In the genomic region with DNA sequence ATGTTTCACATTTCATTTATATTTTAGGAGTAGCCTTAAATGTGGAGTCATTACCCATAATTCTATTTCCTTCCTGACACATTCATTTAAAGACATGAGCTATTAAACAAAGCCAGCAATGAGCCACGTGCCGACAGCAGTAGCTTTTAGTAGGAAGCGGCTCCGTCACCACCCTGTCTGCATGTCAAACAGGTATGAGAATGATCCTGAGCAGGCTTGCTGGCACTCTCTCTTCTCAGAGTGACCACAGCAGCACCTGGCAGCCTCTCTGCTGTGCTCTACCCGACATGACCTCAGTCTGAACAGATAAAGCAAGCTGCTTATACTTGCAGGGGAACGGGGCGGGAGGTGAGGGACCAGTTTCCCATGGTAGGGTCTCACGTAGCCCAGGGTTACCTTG, we compare ENCODE assay signal across 14 mouse cellular contexts. TPM values are rescaled to one million over a fixed set of nuclear protein-coding genes. Genes with fewer than 3 reads are reported as not detected.
DNase-seq lines count a peak whose midpoint lies in the region; ATAC-seq and TF ChIP-seq lines count a peak whose summit lies in the region.
"Had no signal": no experiment of that assay in that cellular context is flagged by ENCODE, and none has a peak within 500 bp of the region (broad histone marks: within the 10 kb centered on the region; RNA-seq: fewer than 3 reads in every experiment).

No protein-coding gene starts in this region.

- 0 out of 2 replicates have a peak, but pooled peaks cover 2% of the 10 kb centered on the region for H3K36me3 ChIP-seq in hindbrain, embryonic 10.5 days
- H3K36me3 ChIP-seq in hindbrain, embryonic 11.5 days (ENCODE audit: control insufficient read depth, insufficient read depth, low read length) = no peaks in the 10 kb centered on the region
- H3K36me3 ChIP-seq in ES-E14 (ENCODE audit: control insufficient read depth, insufficient read depth, low read length, poor library complexity, severe bottlenecking) = no peaks in the 10 kb centered on the region
- H3K36me3 ChIP-seq in heart, postnatal 0 days (replicated peaks; ENCODE audit: control insufficient read depth, insufficient read depth, low read length) = no peaks in the 10 kb centered on the region
- H3K36me3 ChIP-seq: embryonic facial prominence, embryonic 13.5 days; limb, embryonic 12.5 days had no signal

- 77% methylated on average over 8 of the region's 8 CpGs for WGBS in hindbrain, embryonic 10.5 days
- WGBS in hindbrain, embryonic 11.5 days = 74% methylated on average over 8 of the region's 8 CpGs
- WGBS in heart, postnatal 0 days = 18% methylated on average over 8 of the region's 8 CpGs

- H3K4me3 ChIP-seq in hindbrain, embryonic 10.5 days = no peak overlapping the region
- H3K4me3 ChIP-seq in hindbrain, embryonic 11.5 days (ENCODE audit: low read depth, low read length) = no peak overlapping the region
- H3K4me3 ChIP-seq in ES-E14 (ENCODE audit: insufficient read depth in 1 of 2, low read depth in 1 of 2, low read length in 2 of 2, poor library complexity in 1 of 2, severe bottlenecking in 1 of 2) = no peak overlapping the region
- no peak overlapping the region for H3K4me3 ChIP-seq in heart, postnatal 0 days (ENCODE audit: low read depth, low read length)
- H3K4me3 ChIP-seq: embryonic facial prominence, embryonic 13.5 days; forebrain, embryonic 13.5 days; limb, embryonic 12.5 days had no signal

- no peak for TF ChIP-seq CTCF in heart, postnatal 0 days (IDR thresholded peaks at IDR 0.05; ENCODE audit: low read depth)

- ATAC-seq in hindbrain, embryonic 11.5 days (ENCODE audit: low FRiP score) = no peak
- ATAC-seq in heart, postnatal 0 days (ENCODE audit: insufficient read depth, low read depth) = peak; percentile 85
- ATAC-seq: forebrain, embryonic 13.5 days; intestine, postnatal 0 days; liver, postnatal 0 days had no signal

- peak; percentile 42; the same call in 1 of the 2 replicates for TF ChIP-seq EP300 in heart, postnatal 0 days (IDR thresholded peaks at IDR 0.05; ENCODE audit: low read depth)

- H3K27me3 ChIP-seq in hindbrain, embryonic 10.5 days (ENCODE audit: insufficient read depth, poor library complexity, severe bottlenecking) = no peaks in the 10 kb centered on the region
- H3K27me3 ChIP-seq in hindbrain, embryonic 11.5 days (ENCODE audit: control insufficient read depth, insufficient read depth, low read length) = no peaks in the 10 kb centered on the region
- H3K27me3 ChIP-seq in heart, postnatal 0 days (ENCODE audit: control insufficient read depth, insufficient read depth, low read length) = no peaks in the 10 kb centered on the region
- H3K27me3 ChIP-seq: embryonic facial prominence, embryonic 13.5 days; forebrain, embryonic 13.5 days; limb, embryonic 12.5 days had no signal

- no peak overlapping the region for H3K9ac ChIP-seq in hindbrain, embryonic 11.5 days (ENCODE audit: low read depth, low read length)
- peak overlapping the region; percentile 47; the same call in 1 of the 2 replicates for H3K9ac ChIP-seq in ES-E14 (ENCODE audit: insufficient read depth, low read depth, low read length, poor library complexity, severe bottlenecking)
- H3K9ac ChIP-seq in heart, postnatal 0 days (replicated peaks; ENCODE audit: low read depth, low read length) = no peak overlapping the region
- H3K9ac ChIP-seq: embryonic facial prominence, embryonic 13.5 days; forebrain, embryonic 13.5 days; limb, embryonic 12.5 days; liver, postnatal 0 days had no signal

- H3K9me3 ChIP-seq in hindbrain, embryonic 10.5 days = no peaks in the 10 kb centered on the region
- H3K9me3 ChIP-seq in hindbrain, embryonic 11.5 days (ENCODE audit: control insufficient read depth, low read length) = no peaks in the 10 kb centered on the region
- H3K9me3 ChIP-seq in ES-E14 (ENCODE audit: control insufficient read depth, insufficient read depth, low read depth, low read length) = no peaks in the 10 kb centered on the region
- H3K9me3 ChIP-seq in heart, postnatal 0 days (replicated peaks; ENCODE audit: control insufficient read depth, low read length) = no peaks in the 10 kb centered on the region
- H3K9me3 ChIP-seq: embryonic facial prominence, embryonic 13.5 days; forebrain, embryonic 13.5 days; limb, embryonic 12.5 days had no signal

- H3K4me2 ChIP-seq in hindbrain, embryonic 11.5 days (replicated peaks; ENCODE audit: low read depth, low read length) = no peak overlapping the region
- H3K4me2 ChIP-seq in heart, postnatal 0 days (ENCODE audit: low read depth, low read length) = peak overlapping the region; percentile 4; the same call in 1 of the 2 replicates
- H3K4me2 ChIP-seq: embryonic facial prominence, embryonic 13.5 days; forebrain, embryonic 13.5 days; limb, embryonic 12.5 days had no signal

- peaks cover 21% of the 10 kb centered on the region for H3K4me1 ChIP-seq in hindbrain, embryonic 10.5 days (replicated peaks)
- H3K4me1 ChIP-seq in hindbrain, embryonic 11.5 days (replicated peaks; ENCODE audit: control insufficient read depth, insufficient read depth, low read length) = no peaks in the 10 kb centered on the region
- H3K4me1 ChIP-seq in ES-E14 (ENCODE audit: control insufficient read depth in 2 of 2, insufficient read depth in 2 of 2, low read length in 2 of 2, poor library complexity in 1 of 2) = peaks cover 2 to 22% of the 10 kb centered on the region in 2 experiments; a peak in 2 of 4 replicates
- H3K4me1 ChIP-seq in heart, postnatal 0 days (ENCODE audit: control insufficient read depth, insufficient read depth) = peaks cover 26% of the 10 kb centered on the region

- no peak for DNase-seq in hindbrain, embryonic 10.5 days (ENCODE audit: low spot score)
- DNase-seq in hindbrain, embryonic 11.5 days (ENCODE audit: low spot score) = no peak
- DNase-seq in A20 (ENCODE audit: low read depth, low spot score) (peak; percentile 45), ES-E14 (ENCODE audit: low read depth, low spot score) (no peak)
- DNase-seq in heart, postnatal 0 days (ENCODE audit: low spot score) = peak; percentile 68
- DNase-seq in thymus, postnatal 25 days = no peak
- DNase-seq in natural killer cell, adult 2 months (ENCODE audit: low spot score in 2 of 2) = no peak
- no peak for DNase-seq in spleen, adult 18-20 months
- DNase-seq: adrenal gland, postnatal 14 days; liver, postnatal 0 days had no signal

- in situ Hi-C loops in ES-E14 (cut with MboI; ENCODE audit: low sequenced_read_pairs in 2 of 2, unreplicated experiment in 2 of 2) = loop anchor here in 1 of 2 experiments (10.0 kb wide), 1 partner anchor 131 kb away; no protein-coding TSS in a partner anchor

- 0 out of 2 replicates have a peak overlapping the region, but pooled peaks have one; percentile 29 for H3K27ac ChIP-seq in hindbrain, embryonic 10.5 days
- no peak overlapping the region for H3K27ac ChIP-seq in hindbrain, embryonic 11.5 days (ENCODE audit: low read depth, low read length)
- no peak overlapping the region for H3K27ac ChIP-seq in ES-E14 (ENCODE audit: insufficient read depth, low read depth, low read length, poor library complexity, severe bottlenecking)
- peak overlapping the region; percentile 61 for H3K27ac ChIP-seq in heart, postnatal 0 days (ENCODE audit: low read depth)
- H3K27ac ChIP-seq: embryonic facial prominence, embryonic 13.5 days; forebrain, embryonic 13.5 days; limb, embryonic 12.5 days had no signal

TF ChIP-seq in ES-E14, 5 proteins besides CTCF, POLR2A, EP300 and RAD21:
- TF ChIP-seq CHD2 (IDR thresholded peaks at IDR 0.05; ENCODE audit: low read depth, low read length) = no peak
- TF ChIP-seq ZC3H11A (IDR thresholded peaks at IDR 0.05; ENCODE audit: borderline replicate concordance, low read depth, low read length) = no peak
- TF ChIP-seq ZNF384 (IDR thresholded peaks at IDR 0.05; ENCODE audit: low read depth, low read length) = no peak
- TF ChIP-seq MAFK (IDR thresholded peaks at IDR 0.05; ENCODE audit: insufficient read depth, low read depth, low read length) = no peak
- TF ChIP-seq HCFC1 (IDR thresholded peaks at IDR 0.05; ENCODE audit: borderline replicate concordance, insufficient read depth, low read length) = no peak

RNA-seq across cellular contexts. Expression of a gene that starts 54.0 kb away (rescaled TPM):
- polyA plus RNA-seq in hindbrain, embryonic 10.5 days (2016; fragmentation: Nextera tagmentation; extraction: Ambion mirVana) = 21.0 and 27.3 TPM in 2 replicates
- polyA plus RNA-seq in hindbrain, embryonic 11.5 days (2014; fragmentation: Nextera tagmentation; extraction: Ambion mirVana) = 24.3 and 26.7 TPM in 2 replicates
- 29.4 and 44.0 TPM in 2 replicates for total RNA-seq in ES-E14 (2012; rRNA removed)
- total RNA-seq in heart, postnatal 0 days (2014; rRNA removed; ENCODE audit: low replicate concordance) = 72.8 and 137 TPM in 2 replicates
- polyA plus RNA-seq in heart, postnatal 0 days (2015; fragmentation: Nextera tagmentation; extraction: Ambion mirVana) = 37.4 and 39.4 TPM in 2 replicates

Comparison
In these comparisons a context has a peak if more than half of its experiments do, and no peak if none do; other contexts are left out.
1. H3K27ac ChIP-seq: peak in hindbrain, embryonic 10.5 days (single experiment) and heart, postnatal 0 days (single experiment); none in hindbrain, embryonic 11.5 days (single experiment) and ES-E14 (single experiment).
2. DNase-seq: peak in A20 (single experiment) and heart, postnatal 0 days (single experiment); none in hindbrain, embryonic 10.5 days (single experiment), hindbrain, embryonic 11.5 days (single experiment), ES-E14 (single experiment), thymus, postnatal 25 days (single experiment), natural killer cell, adult 2 months (0 of 2) and spleen, adult 18-20 months (0 of 2).